Mouse (Mus musculus) erythroid progenitor cell, adult 5-6 weeks (primary cell): ENCODE results near the gene Slc25a4. TPM values are rescaled to one million over a fixed set of nuclear protein-coding genes. Genes with fewer than 3 reads are reported as not detected.

ENCODE experiments used
- ATAC-seq: replicated peaks from 2 replicates; pipeline ENCODE4 v1.8.0; 2016; ENCODE audit warnings: moderate number of reproducible peaks, mild to moderate bottlenecking, moderate TSS enrichment, inconsistent platforms; ENCODE audit not compliant: poor library complexity, low FRiP score, severe bottlenecking
- total RNA-seq, 2 experiments: library from RNA; stranded (forward) in 1 of 2; stranded (reverse) in 1 of 2; fragments of 150-400 nt in 1 of 2; fragments of 186-747, 209-891 nt in 1 of 2; gene quantifications; 2 replicates each; pipeline versions ENCODE4 v1.2.3 to v1.2.4; 2015 to 2017; ENCODE audit warnings: low replicate concordance in 2 of 2

The Slc25a4 gene
- total RNA-seq, 2 experiments from 2014 or later, result 8.0 to 15.9 TPM

GRCm38 (mm10) chr8:46208354-46208753 lies 2.7 kb downstream of the Slc25a4 start:
- no peak for ATAC-seq

GRCm38 (mm10) chr8:46206107-46206506 lies 5.0 kb downstream of the Slc25a4 start:
- no peak for ATAC-seq

DNA sequence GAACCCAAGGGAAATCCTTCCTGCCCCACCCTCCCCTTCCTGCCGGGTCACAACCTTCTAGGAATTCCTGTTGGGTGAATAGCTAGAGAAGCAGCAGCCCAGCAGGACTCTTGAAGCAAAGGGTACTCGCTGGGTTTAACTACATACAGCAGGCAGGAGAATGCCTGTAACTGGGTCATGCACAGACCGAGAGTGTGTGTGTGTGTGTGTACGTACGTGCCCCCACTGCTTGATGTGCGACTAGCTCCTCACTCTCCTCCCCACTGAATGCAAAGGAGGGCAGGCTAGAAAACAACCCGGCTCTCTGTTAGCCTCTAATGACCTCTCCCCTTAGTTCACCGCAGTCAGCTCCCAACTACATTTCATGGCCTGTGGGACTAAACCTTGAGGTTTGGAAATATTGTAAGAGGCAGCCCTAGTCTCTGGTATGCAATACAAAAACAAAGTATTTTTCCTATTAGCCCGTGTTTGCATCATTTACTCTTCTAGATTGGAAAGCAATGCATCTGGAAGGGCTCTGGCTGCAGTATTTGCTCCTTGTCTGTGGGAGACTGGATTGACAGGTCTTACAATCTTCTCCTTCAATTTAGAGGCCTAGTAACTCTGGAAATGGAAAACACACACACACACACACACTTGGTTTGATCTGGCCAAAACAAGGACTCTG lies 6.0 kb downstream of the Slc25a4 start:
- no peak for ATAC-seq

- ATAC-seq, result no peak
Measured at GRCm38 (mm10) chr8:46204301-46204700, 6.8 kb downstream of the Slc25a4 start.

DNA sequence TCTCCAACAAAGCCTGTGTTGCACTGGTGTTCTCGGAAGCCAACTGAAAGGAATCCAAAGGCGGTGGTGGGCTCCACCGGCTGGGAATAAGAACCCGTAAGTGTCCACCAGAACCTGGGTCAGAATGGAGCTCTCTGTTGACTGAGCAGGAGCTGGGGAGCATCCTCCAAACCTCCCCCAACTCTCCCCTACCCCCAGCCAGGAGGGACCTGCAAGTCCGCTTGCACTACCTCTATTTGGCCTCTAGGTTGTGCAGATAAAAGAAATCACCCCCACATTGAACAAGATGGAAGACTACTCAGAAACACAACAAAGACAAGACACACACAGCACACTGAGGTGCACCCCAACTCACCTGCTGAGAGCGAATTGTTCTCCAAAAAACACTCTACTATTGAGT lies 8.7 kb downstream of the Slc25a4 start:
- no peak for ATAC-seq

DNA sequence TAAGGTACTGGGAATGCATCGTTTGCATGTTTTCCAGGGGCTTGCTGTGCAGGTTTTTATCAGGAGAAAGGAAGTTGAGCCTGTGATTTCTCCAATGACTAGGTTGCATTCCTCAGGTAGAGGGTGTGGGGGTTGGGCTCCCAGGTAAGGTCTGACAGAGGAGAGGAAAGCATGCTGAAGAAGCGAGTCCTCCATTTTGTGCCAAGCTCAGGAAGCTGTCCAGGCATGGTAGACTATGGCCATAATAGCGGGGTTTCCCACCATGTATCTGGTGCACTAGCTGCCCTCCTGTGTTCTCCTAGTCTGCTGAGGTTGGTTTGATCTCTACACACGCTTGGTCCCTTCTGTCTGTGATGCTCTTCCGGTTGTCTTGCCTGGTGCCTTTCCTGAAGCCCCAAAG lies 13.4 kb downstream of the Slc25a4 start:
- no peak for ATAC-seq

DNA sequence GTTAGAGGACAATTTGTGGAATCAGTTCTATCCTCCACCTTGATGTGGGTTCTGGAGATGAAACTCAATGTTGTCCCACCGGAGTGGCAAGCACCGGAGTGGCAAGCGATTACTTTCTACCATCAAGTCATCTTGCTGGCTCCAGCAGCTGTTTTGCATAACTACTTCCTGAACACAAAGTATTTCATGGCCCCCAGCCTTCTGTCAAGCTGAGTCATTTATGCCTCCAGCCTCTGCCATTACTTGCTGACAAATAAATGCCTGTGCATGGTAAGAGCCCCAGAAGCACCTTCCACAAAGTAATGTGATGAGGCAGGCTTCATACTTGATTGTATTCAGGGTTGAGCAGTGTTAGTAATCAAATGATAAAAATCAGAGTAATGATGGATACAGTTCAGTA lies 14.2 kb downstream of the Slc25a4 start:
- ATAC-seq, result no peak

DNA sequence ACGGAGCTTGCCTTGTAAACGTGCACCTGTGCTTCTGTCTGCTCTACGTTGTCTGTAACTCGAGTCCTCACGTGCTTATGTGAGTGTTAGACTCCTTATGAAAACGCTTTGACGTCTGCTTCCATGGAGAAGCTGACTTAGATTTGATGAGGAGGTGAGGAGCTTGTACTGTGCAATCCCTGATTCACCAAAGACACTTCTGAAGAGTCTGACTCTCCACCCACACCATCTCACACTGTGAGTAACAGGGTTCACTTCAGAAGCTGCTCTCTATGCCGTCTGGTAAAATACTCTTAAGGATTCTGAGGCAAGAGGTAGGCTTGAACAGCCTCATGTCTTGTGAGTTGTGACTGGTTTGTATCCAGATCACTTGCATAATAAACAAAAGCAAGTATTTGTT lies 18.0 kb downstream of the Slc25a4 start:
- ATAC-seq, result no peak

- ATAC-seq, result 0 out of 2 replicates have a peak, but pooled peaks have one; percentile 46
Measured at GRCm38 (mm10) chr8:46185361-46185760, 25.7 kb downstream of the Slc25a4 start.

DNA sequence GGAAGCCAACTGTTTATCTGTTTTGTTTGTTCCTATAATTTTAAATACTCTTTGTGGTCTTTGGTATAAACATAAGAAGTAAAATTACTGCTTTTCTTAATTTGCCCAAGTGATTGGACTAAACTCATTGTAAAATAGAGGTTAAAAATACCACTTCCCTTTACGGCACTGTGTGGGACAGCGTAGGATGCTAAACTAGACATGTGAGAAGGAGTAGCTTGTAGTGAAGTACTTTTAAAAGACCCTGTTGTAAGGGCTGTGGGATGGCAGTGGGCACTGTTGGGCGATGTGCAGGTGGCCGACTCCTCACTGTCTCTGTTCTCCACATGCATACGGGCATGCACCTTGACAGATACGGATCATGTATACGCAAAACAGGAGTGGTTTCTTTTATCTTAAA lies 30.9 kb downstream of the Slc25a4 start:
- no peak for ATAC-seq

DNA sequence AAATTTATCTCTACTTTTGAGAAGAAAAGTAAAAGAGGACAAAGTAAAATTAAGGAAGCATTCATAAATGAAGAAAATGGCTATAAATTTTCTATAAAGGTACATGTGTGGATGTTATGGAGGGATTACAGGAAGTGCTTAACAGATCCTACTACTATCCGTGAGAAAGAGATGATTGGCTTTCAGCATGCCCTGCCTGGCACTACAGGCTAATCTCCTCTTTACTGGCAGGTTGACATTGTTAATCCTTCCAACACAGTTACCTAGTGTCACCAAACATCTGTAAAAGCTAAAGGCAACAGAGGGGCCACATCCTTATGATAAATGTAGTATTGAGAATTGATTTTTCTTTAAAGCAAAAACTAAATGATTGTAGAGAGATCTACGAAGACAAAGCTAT lies 37.4 kb downstream of the Slc25a4 start:
- ATAC-seq, result no peak

DNA sequence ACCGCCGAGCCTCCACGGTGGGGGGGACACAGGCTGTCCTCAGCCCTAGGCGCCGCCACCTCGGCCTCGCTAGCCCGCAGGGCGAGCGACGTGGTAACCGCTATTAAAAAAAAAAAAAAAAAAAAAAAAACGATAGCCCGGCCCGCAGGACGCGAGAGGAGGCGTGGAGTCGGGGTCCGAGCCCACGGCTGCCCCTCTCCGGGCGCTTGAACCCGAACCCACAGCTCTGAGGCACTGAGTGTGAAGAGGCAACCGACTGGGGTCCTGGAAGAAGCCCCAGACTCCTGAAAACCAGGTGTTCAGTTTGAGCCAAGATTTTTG lies 47.3 kb downstream of the Slc25a4 start:
- 0 out of 2 replicates have a peak, but pooled peaks have one; percentile 2 for ATAC-seq

GRCm38 (mm10) chr8:46162953-46163869 lies 47.9 kb downstream of the Slc25a4 start:
- ATAC-seq, result peak; percentile 98

Other genes with a start within 250 kb of the Slc25a4 start
- gene 1700029J07Rik, start 236.0 kb downstream of the Slc25a4 start, total RNA-seq (2015; ENCODE audit: low replicate concordance), result not detected in 2 replicates
- not detected in 2 replicates for gene 1700029J07Rik, start 236.0 kb downstream of the Slc25a4 start, total RNA-seq (2017; ENCODE audit: low replicate concordance)
- gene Ufsp2, start 235.8 kb downstream of the Slc25a4 start, total RNA-seq (2015; ENCODE audit: low replicate concordance), result 22.7 and 27.2 TPM in 2 replicates
- gene Ufsp2, start 235.8 kb downstream of the Slc25a4 start, total RNA-seq (2017; ENCODE audit: low replicate concordance), result 27.5 and 32.0 TPM in 2 replicates
- gene Lrp2bp, start 212.0 kb downstream of the Slc25a4 start, total RNA-seq (2015; ENCODE audit: low replicate concordance), result not detected in 2 replicates
- gene Lrp2bp, start 212.0 kb downstream of the Slc25a4 start, total RNA-seq (2017; ENCODE audit: low replicate concordance), result not detected in 2 replicates
- gene Ankrd37, start 205.6 kb downstream of the Slc25a4 start, total RNA-seq (2015; ENCODE audit: low replicate concordance), result 3.6 and 15.5 TPM in 2 replicates
- not detected in 2 replicates for gene Ankrd37, start 205.6 kb downstream of the Slc25a4 start, total RNA-seq (2017; ENCODE audit: low replicate concordance)
- gene Cfap97, start 59.5 kb downstream of the Slc25a4 start, total RNA-seq (2015; ENCODE audit: low replicate concordance), result 8.4 and 25.9 TPM in 2 replicates
- gene Cfap97, start 59.5 kb downstream of the Slc25a4 start, total RNA-seq (2017; ENCODE audit: low replicate concordance), result 11.1 and 13.6 TPM in 2 replicates
- 9.7 and 17.6 TPM in 2 replicates for gene Snx25, start 59.1 kb downstream of the Slc25a4 start, total RNA-seq (2015; ENCODE audit: low replicate concordance)
- 8.9 and 28.0 TPM in 2 replicates for gene Snx25, start 59.1 kb downstream of the Slc25a4 start, total RNA-seq (2017; ENCODE audit: low replicate concordance)
- not detected in 2 replicates for gene Helt, start 83.4 kb upstream of the Slc25a4 start, total RNA-seq (2015; ENCODE audit: low replicate concordance)
- gene Helt, start 83.4 kb upstream of the Slc25a4 start, total RNA-seq (2017; ENCODE audit: low replicate concordance), result not detected in 2 replicates